In the genomic region with DNA sequence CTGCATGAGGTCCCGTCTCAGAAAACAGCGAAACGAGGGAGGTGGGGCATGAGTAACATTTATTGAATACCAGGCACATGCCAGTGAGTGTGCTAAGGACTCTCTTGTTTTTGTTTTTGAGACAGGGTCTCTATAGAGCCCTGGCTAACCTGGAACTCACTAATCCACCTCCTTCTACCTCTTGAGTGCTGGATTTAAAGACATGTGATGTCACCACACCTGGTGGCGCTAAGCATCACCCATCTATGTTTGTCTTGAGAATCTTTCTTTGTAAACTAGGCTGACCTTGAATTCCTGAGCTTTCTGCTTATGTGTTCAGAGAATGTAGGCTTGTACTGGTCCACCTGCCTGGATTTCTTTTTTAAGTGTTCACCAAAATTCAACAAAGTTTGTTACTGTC, we compare ENCODE assay signal across 21 mouse cellular contexts. TPM values are rescaled to one million over a fixed set of nuclear protein-coding genes. Genes with fewer than 3 reads are reported as not detected.
DNase-seq lines count a peak whose midpoint lies in the region; ATAC-seq and TF ChIP-seq lines count a peak whose summit lies in the region.
"Had no signal": no experiment of that assay in that cellular context is flagged by ENCODE, and none has a peak within 500 bp of the region (broad histone marks: within the 10 kb centered on the region; RNA-seq: fewer than 3 reads in every experiment).

No protein-coding gene starts in this region.

- H3K4me2 ChIP-seq in lung, embryonic 15.5 days = no peak overlapping the region
- H3K4me2 ChIP-seq in midbrain, embryonic 11.5 days = no peak overlapping the region
- H3K4me2 ChIP-seq: forebrain, embryonic 15.5 days; heart, embryonic 11.5 days; hindbrain, embryonic 12.5 days; midbrain, embryonic 15.5 days; neural tube, embryonic 15.5 days had no signal

- no peak for DNase-seq in lung, adult 2 months
- DNase-seq in R1 (ENCODE audit: low read depth, low spot score) = peak; percentile 66
- no peak for DNase-seq in midbrain, embryonic 11.5 days (ENCODE audit: low spot score, missing footprints)
- no peak for DNase-seq in cerebellum, adult 2 months
- DNase-seq: cerebellum, postnatal 10 days; embryo, embryonic 11 days; gastrocnemius, postnatal 25 days; layer of hippocampus, adult 9-11 months had no signal

- H3K4me3 ChIP-seq in lung, embryonic 15.5 days = no peak overlapping the region
- no peak overlapping the region for H3K4me3 ChIP-seq in lung, adult 2 months (replicated peaks; ENCODE audit: extremely low read depth, low read depth, low read length)
- no peak overlapping the region for H3K4me3 ChIP-seq in brown adipose tissue, adult 24 weeks (ENCODE audit: insufficient read depth, low read depth, low read length)
- no peak overlapping the region for H3K4me3 ChIP-seq in small intestine, adult 2 months (ENCODE audit: low read depth, low read length)
- no peak overlapping the region for H3K4me3 ChIP-seq in midbrain, embryonic 11.5 days (ENCODE audit: low read depth, low read length)
- H3K4me3 ChIP-seq in cerebellum, adult 2 months (replicated peaks; ENCODE audit: insufficient read depth, low read depth, low read length) = no peak overlapping the region
- H3K4me3 ChIP-seq: forebrain, embryonic 15.5 days; hindbrain, embryonic 12.5 days; midbrain, embryonic 15.5 days; myocyte; neural tube, embryonic 15.5 days had no signal

- peaks cover 6% of the 10 kb centered on the region for H3K4me1 ChIP-seq in lung, embryonic 15.5 days
- H3K4me1 ChIP-seq in lung, adult 2 months (ENCODE audit: control insufficient read depth, insufficient read depth, low read length) = peaks cover 11% of the 10 kb centered on the region
- H3K4me1 ChIP-seq in brown adipose tissue, adult 24 weeks (ENCODE audit: control insufficient read depth, insufficient read depth, insufficient read length, low read length) = peaks cover 2% of the 10 kb centered on the region; the same call in 1 of the 2 replicates
- peaks cover 8% of the 10 kb centered on the region for H3K4me1 ChIP-seq in small intestine, adult 2 months (ENCODE audit: control insufficient read depth, insufficient read depth, insufficient read length, low read length)
- H3K4me1 ChIP-seq in midbrain, embryonic 11.5 days (ENCODE audit: control insufficient read depth, insufficient read depth, low read length) = no peaks in the 10 kb centered on the region
- no peaks in the 10 kb centered on the region for H3K4me1 ChIP-seq in cerebellum, adult 2 months (ENCODE audit: control insufficient read depth, insufficient read depth, low read length)
- H3K4me1 ChIP-seq: forebrain, embryonic 15.5 days; hindbrain, embryonic 12.5 days; midbrain, embryonic 15.5 days; neural tube, embryonic 15.5 days had no signal

- TF ChIP-seq CTCF in lung, adult 2 months (IDR thresholded peaks at IDR 0.05; ENCODE audit: insufficient read depth, low read length) = no peak
- TF ChIP-seq CTCF in small intestine, adult 2 months (IDR thresholded peaks at IDR 0.05; ENCODE audit: extremely low read depth, insufficient read length, insufficient replicate concordance, low read depth, low read length) = no peak
- no peak for TF ChIP-seq CTCF in cerebellum, adult 2 months (IDR thresholded peaks at IDR 0.05; ENCODE audit: borderline replicate concordance, insufficient read depth, low read depth, low read length)

- no peaks in the 10 kb centered on the region for H3K9me3 ChIP-seq in lung, embryonic 15.5 days
- H3K9me3 ChIP-seq in midbrain, embryonic 11.5 days (ENCODE audit: control insufficient read depth, low read length) = no peaks in the 10 kb centered on the region
- H3K9me3 ChIP-seq: forebrain, embryonic 15.5 days; G1E; hindbrain, embryonic 12.5 days; midbrain, embryonic 15.5 days; neural tube, embryonic 15.5 days had no signal

- TF ChIP-seq POLR2A in lung, adult 2 months (IDR thresholded peaks at IDR 0.05; ENCODE audit: borderline replicate concordance, extremely low read depth, low read depth, low read length) = no peak
- no peak for TF ChIP-seq POLR2A in small intestine, adult 2 months (IDR thresholded peaks at IDR 0.05; ENCODE audit: low read depth, low read length)
- TF ChIP-seq POLR2A in cerebellum, adult 2 months (IDR thresholded peaks at IDR 0.05; ENCODE audit: borderline replicate concordance, insufficient read depth, low read length) = no peak

- H3K27me3 ChIP-seq in lung, embryonic 15.5 days = no peaks in the 10 kb centered on the region
- H3K27me3 ChIP-seq in small intestine, adult 2 months (ENCODE audit: control insufficient read depth, insufficient read depth, low read length) = no peaks in the 10 kb centered on the region
- H3K27me3 ChIP-seq in midbrain, embryonic 11.5 days (ENCODE audit: control insufficient read depth, insufficient read depth, low read length) = no peaks in the 10 kb centered on the region
- H3K27me3 ChIP-seq in cerebellum, adult 2 months (ENCODE audit: control insufficient read depth, insufficient read depth, low read length) = no peaks in the 10 kb centered on the region
- H3K27me3 ChIP-seq: forebrain, embryonic 15.5 days; hindbrain, embryonic 12.5 days; midbrain, embryonic 15.5 days; neural tube, embryonic 15.5 days had no signal

- 0 out of 2 replicates have a peak overlapping the region, but pooled peaks have one; percentile 29 for H3K27ac ChIP-seq in lung, embryonic 15.5 days
- H3K27ac ChIP-seq in brown adipose tissue, adult 24 weeks (replicated peaks; ENCODE audit: low read depth, low read length) = peak overlapping the region; percentile 48; the same call in 1 of the 2 replicates
- peak overlapping the region; percentile 56; the same call in 1 of the 2 replicates for H3K27ac ChIP-seq in small intestine, adult 2 months (ENCODE audit: insufficient read depth, low read depth, low read length)
- H3K27ac ChIP-seq in midbrain, embryonic 11.5 days (ENCODE audit: low read depth, low read length) = no peak overlapping the region
- no peak overlapping the region for H3K27ac ChIP-seq in cerebellum, adult 2 months (ENCODE audit: insufficient read depth, low read length)
- H3K27ac ChIP-seq: forebrain, embryonic 15.5 days; hindbrain, embryonic 12.5 days; liver, embryonic 14.5 days; midbrain, embryonic 15.5 days; neural tube, embryonic 15.5 days; stomach, postnatal 0 days had no signal

- 53% methylated on average over 4 of the region's 4 CpGs for WGBS in lung, embryonic 15.5 days
- WGBS in lung, adult 2 months = 42% methylated on average over 4 of the region's 4 CpGs
- WGBS in small intestine, adult 2 months = 59% methylated on average over 4 of the region's 4 CpGs
- WGBS in midbrain, embryonic 11.5 days = 88% methylated on average over 4 of the region's 4 CpGs
- 77% methylated on average over 4 of the region's 4 CpGs for WGBS in cerebellum, adult 2 months

- no peaks in the 10 kb centered on the region for H3K36me3 ChIP-seq in lung, embryonic 15.5 days
- H3K36me3 ChIP-seq in small intestine, adult 2 months (ENCODE audit: control insufficient read depth, insufficient read depth, low read length) = no peaks in the 10 kb centered on the region
- H3K36me3 ChIP-seq in midbrain, embryonic 11.5 days (ENCODE audit: control insufficient read depth, insufficient read depth, low read length) = no peaks in the 10 kb centered on the region
- H3K36me3 ChIP-seq: forebrain, embryonic 15.5 days; hindbrain, embryonic 12.5 days; midbrain, embryonic 15.5 days; neural tube, embryonic 15.5 days had no signal

- ATAC-seq in lung, embryonic 15.5 days (ENCODE audit: borderline replicate concordance, extremely low read depth, low FRiP score, low TSS enrichment) = no peak
- ATAC-seq in midbrain, embryonic 11.5 days (ENCODE audit: low FRiP score) = no peak
- ATAC-seq: forebrain, embryonic 15.5 days; inflammation-experienced regulatory T-cells, adult 6 months; midbrain, embryonic 15.5 days had no signal

- no peak overlapping the region for H3K9ac ChIP-seq in lung, embryonic 15.5 days
- no peak overlapping the region for H3K9ac ChIP-seq in midbrain, embryonic 11.5 days (ENCODE audit: low read length)
- H3K9ac ChIP-seq: forebrain, embryonic 15.5 days; hindbrain, embryonic 12.5 days; liver, embryonic 14.5 days; midbrain, embryonic 15.5 days; neural tube, embryonic 15.5 days had no signal

RNA-seq across cellular contexts. Expression of gene Snap23, which starts 10.3 kb away (rescaled TPM):
- polyA plus RNA-seq in lung, embryonic 15.5 days (2015; fragmentation: Nextera tagmentation; extraction: Ambion mirVana) = 53.1 and 59.1 TPM in 2 replicates
- 5.2 and 11.1 TPM in 2 replicates for polyA plus RNA-seq in lung, adult 2 months (2012; rRNA removed)
- polyA plus RNA-seq in brown adipose tissue, adult 24 weeks (2012; ENCODE audit: insufficient read depth, insufficient read length, missing spikeins) = 33.7 and 42.4 TPM in 2 replicates
- polyA plus RNA-seq in small intestine, adult 2 months (2012; rRNA removed) = 2.3 and 3.6 TPM in 2 replicates
- 45.6 and 52.3 TPM in 2 replicates for polyA plus RNA-seq in midbrain, embryonic 11.5 days (2014; fragmentation: Nextera tagmentation; extraction: Ambion mirVana)
- polyA plus RNA-seq in cerebellum, adult 2 months (2012; rRNA removed) = 16.9 and 17.8 TPM in 2 replicates

RNA-seq across cellular contexts. Expression of gene Zfp106, which starts 14.2 kb away (rescaled TPM):
- polyA plus RNA-seq in lung, embryonic 15.5 days (2015; fragmentation: Nextera tagmentation; extraction: Ambion mirVana) = 38.8 and 42.4 TPM in 2 replicates
- polyA plus RNA-seq in lung, adult 2 months (2012; rRNA removed) = 48.6 and 51.0 TPM in 2 replicates
- polyA plus RNA-seq in brown adipose tissue, adult 24 weeks (2012; ENCODE audit: insufficient read depth, insufficient read length, missing spikeins) = 53.3 and 93.2 TPM in 2 replicates
- polyA plus RNA-seq in small intestine, adult 2 months (2012; rRNA removed) = 24.0 and 39.1 TPM in 2 replicates
- 56.2 and 62.4 TPM in 2 replicates for polyA plus RNA-seq in midbrain, embryonic 11.5 days (2014; fragmentation: Nextera tagmentation; extraction: Ambion mirVana)
- 66.0 and 66.3 TPM in 2 replicates for polyA plus RNA-seq in cerebellum, adult 2 months (2012; rRNA removed)

RNA-seq across cellular contexts. Expression of gene Haus2, which starts 31.4 kb away (rescaled TPM):
- polyA plus RNA-seq in lung, embryonic 15.5 days (2015; fragmentation: Nextera tagmentation; extraction: Ambion mirVana) = 21.9 and 25.4 TPM in 2 replicates
- polyA plus RNA-seq in lung, adult 2 months (2012; rRNA removed) = 2.1 and 3.2 TPM in 2 replicates
- 10.9 and 12.2 TPM in 2 replicates for polyA plus RNA-seq in brown adipose tissue, adult 24 weeks (2012; ENCODE audit: insufficient read depth, insufficient read length, missing spikeins)
- 0.53 and 1.6 TPM in 2 replicates for polyA plus RNA-seq in small intestine, adult 2 months (2012; rRNA removed)
- polyA plus RNA-seq in midbrain, embryonic 11.5 days (2014; fragmentation: Nextera tagmentation; extraction: Ambion mirVana) = 39.3 and 42.5 TPM in 2 replicates
- polyA plus RNA-seq in cerebellum, adult 2 months (2012; rRNA removed) = 14.0 and 15.9 TPM in 2 replicates

RNA-seq across cellular contexts. Expression of gene Lrrc57, which starts 31.5 kb away (rescaled TPM):
- 27.4 and 29.9 TPM in 2 replicates for polyA plus RNA-seq in lung, embryonic 15.5 days (2015; fragmentation: Nextera tagmentation; extraction: Ambion mirVana)
- polyA plus RNA-seq in lung, adult 2 months (2012; rRNA removed) = 9.3 and 12.9 TPM in 2 replicates
- 13.8 and 22.7 TPM in 2 replicates for polyA plus RNA-seq in brown adipose tissue, adult 24 weeks (2012; ENCODE audit: insufficient read depth, insufficient read length, missing spikeins)
- 4.3 and 13.1 TPM in 2 replicates for polyA plus RNA-seq in small intestine, adult 2 months (2012; rRNA removed)
- polyA plus RNA-seq in midbrain, embryonic 11.5 days (2014; fragmentation: Nextera tagmentation; extraction: Ambion mirVana) = 31.8 and 35.9 TPM in 2 replicates
- polyA plus RNA-seq in cerebellum, adult 2 months (2012; rRNA removed) = 27.3 and 27.9 TPM in 2 replicates

RNA-seq across cellular contexts. Expression of gene Stard9, which starts 51.1 kb away (rescaled TPM):
- polyA plus RNA-seq in lung, embryonic 15.5 days (2015; fragmentation: Nextera tagmentation; extraction: Ambion mirVana) = 8.6 and 11.7 TPM in 2 replicates
- polyA plus RNA-seq in lung, adult 2 months (2012; rRNA removed) = 28.3 and 34.7 TPM in 2 replicates
- 2.3 and 3.9 TPM in 2 replicates for polyA plus RNA-seq in brown adipose tissue, adult 24 weeks (2012; ENCODE audit: insufficient read depth, insufficient read length, missing spikeins)
- polyA plus RNA-seq in small intestine, adult 2 months (2012; rRNA removed) = 1.2 and 2.1 TPM in 2 replicates
- polyA plus RNA-seq in midbrain, embryonic 11.5 days (2014; fragmentation: Nextera tagmentation; extraction: Ambion mirVana) = 3.2 and 3.8 TPM in 2 replicates
- 15.8 and 17.9 TPM in 2 replicates for polyA plus RNA-seq in cerebellum, adult 2 months (2012; rRNA removed)

Comparison
In these comparisons a context has a peak if more than half of its experiments do, and no peak if none do; other contexts are left out.
1. H3K27ac ChIP-seq: peak in lung, embryonic 15.5 days (single experiment), brown adipose tissue, adult 24 weeks (single experiment) and small intestine, adult 2 months (single experiment); none in midbrain, embryonic 11.5 days (single experiment) and cerebellum, adult 2 months (single experiment).